11 mouse cellular contexts compared by ENCODE assay signal in the genomic region with DNA sequence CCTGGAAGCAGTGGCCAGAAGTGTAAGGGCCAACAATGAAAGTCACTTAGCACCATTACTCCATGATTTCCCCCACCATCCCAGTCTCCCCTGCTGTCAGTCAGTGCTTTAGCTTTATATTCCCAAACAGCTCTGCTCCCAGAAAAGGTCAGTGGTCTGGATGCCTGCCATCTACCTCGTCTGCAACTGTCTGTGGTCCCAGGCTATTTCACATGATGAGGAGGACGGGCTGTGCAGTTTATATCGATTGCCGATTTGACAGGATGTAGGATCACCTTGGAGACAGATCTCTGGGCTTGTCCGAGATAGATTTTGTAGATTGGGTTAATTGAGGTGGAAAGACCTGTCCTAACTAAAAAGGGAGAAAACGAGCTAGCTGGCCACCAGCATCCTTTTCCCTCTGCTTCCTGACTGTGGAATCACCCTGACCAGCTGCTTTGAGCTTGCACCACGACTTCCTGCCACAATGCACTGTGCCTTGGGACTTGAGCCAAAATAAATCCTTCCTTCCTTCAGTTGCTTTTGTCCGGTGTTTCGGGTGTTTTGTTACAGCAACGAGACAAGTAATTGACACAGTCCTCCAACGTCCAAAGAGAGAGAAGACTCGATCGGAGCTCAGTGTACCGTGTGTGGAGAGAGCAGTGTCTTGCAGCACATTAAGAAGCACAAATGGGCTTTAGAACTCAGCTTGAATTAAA. TPM values are rescaled to one million over a fixed set of nuclear protein-coding genes. Genes with fewer than 3 reads are reported as not detected.
DNase-seq lines count a peak whose midpoint lies in the region; ATAC-seq lines count a peak whose summit lies in the region.
"Had no signal": no experiment of that assay in that cellular context is flagged by ENCODE, and none has a peak within 500 bp of the region (broad histone marks: within the 10 kb centered on the region; RNA-seq: fewer than 3 reads in every experiment).

No protein-coding gene starts in this region.

- H3K4me3 ChIP-seq in heart, embryonic 11.5 days (ENCODE audit: low read depth, low read length): no peak overlapping the region
- H3K4me3 ChIP-seq in intestine, embryonic 16.5 days (ENCODE audit: low read length): no peak overlapping the region
- H3K4me3 ChIP-seq: erythroblast, embryonic 14.5 days; hindbrain, embryonic 13.5 days had no signal

- H3K27me3 ChIP-seq in heart, embryonic 11.5 days (ENCODE audit: control insufficient read depth, insufficient read depth, low read length): no peaks in the 10 kb centered on the region
- H3K27me3 ChIP-seq in intestine, embryonic 16.5 days (replicated peaks; ENCODE audit: control insufficient read depth, insufficient read depth, low read length): no peaks in the 10 kb centered on the region

- peak overlapping the region; percentile 36; the same call in 1 of the 2 replicates for H3K27ac ChIP-seq in heart, embryonic 11.5 days (ENCODE audit: low read depth, low read length)
- peak overlapping the region; percentile 78 for H3K27ac ChIP-seq in intestine, embryonic 16.5 days (ENCODE audit: low read length)
- H3K27ac ChIP-seq: hindbrain, embryonic 13.5 days had no signal

- 54% methylated on average over 14 of the region's 14 CpGs for WGBS in heart, embryonic 11.5 days (ENCODE audit: insufficient replicate concordance)
- WGBS in intestine, embryonic 16.5 days: 56% methylated on average over 14 of the region's 14 CpGs

- ATAC-seq in heart, embryonic 11.5 days (replicated peaks; ENCODE audit: insufficient number of reproducible peaks, low FRiP score, low TSS enrichment): no peak
- ATAC-seq in intestine, embryonic 16.5 days: no peak

- peaks cover 13% of the 10 kb centered on the region for H3K4me1 ChIP-seq in heart, embryonic 11.5 days (ENCODE audit: control insufficient read depth, insufficient read depth, low read length)
- H3K4me1 ChIP-seq in intestine, embryonic 16.5 days (ENCODE audit: control insufficient read depth, insufficient read depth, low read length): peaks cover 45% of the 10 kb centered on the region

- no peaks in the 10 kb centered on the region for H3K36me3 ChIP-seq in heart, embryonic 11.5 days (ENCODE audit: control insufficient read depth, insufficient read depth, low read length)
- peaks cover 3% of the 10 kb centered on the region for H3K36me3 ChIP-seq in intestine, embryonic 16.5 days (ENCODE audit: control insufficient read depth, insufficient read depth, low read length)

- H3K9me3 ChIP-seq in heart, embryonic 11.5 days (replicated peaks; ENCODE audit: control insufficient read depth, low read length): no peaks in the 10 kb centered on the region
- no peaks in the 10 kb centered on the region for H3K9me3 ChIP-seq in intestine, embryonic 16.5 days (ENCODE audit: control insufficient read depth, low read length)
- H3K9me3 ChIP-seq: hindbrain, embryonic 13.5 days had no signal

- no peak overlapping the region for H3K4me2 ChIP-seq in heart, embryonic 11.5 days
- H3K4me2 ChIP-seq in intestine, embryonic 16.5 days (ENCODE audit: low read depth, low read length): no peak overlapping the region
- H3K4me2 ChIP-seq: hindbrain, embryonic 13.5 days had no signal

- H3K9ac ChIP-seq in heart, embryonic 11.5 days (ENCODE audit: low read depth, low read length): no peak overlapping the region
- H3K9ac ChIP-seq in intestine, embryonic 16.5 days (ENCODE audit: low read depth, low read length): 0 out of 2 replicates have a peak overlapping the region, but pooled peaks have one; percentile 2
- H3K9ac ChIP-seq: hindbrain, embryonic 13.5 days had no signal

- DNase-seq in heart, adult 8-10 months (ENCODE audit: low spot score): no peak
- DNase-seq in thymus, postnatal 25 days: peak; percentile 21
- no peak for DNase-seq in thymus, postnatal 0 days (ENCODE audit: low spot score)
- no peak for DNase-seq in cerebellum, adult 11 months
- no peak for DNase-seq in layer of hippocampus, adult 18-20 months (ENCODE audit: low spot score in 2 of 2)
- DNase-seq in spleen, postnatal 14 days (ENCODE audit: low spot score in 2 of 2): no peak
- DNase-seq: spleen, adult 18-20 months had no signal

RNA-seq across cellular contexts. Expression of gene Egln3, which starts 16.6 kb away (rescaled TPM):
- polyA plus RNA-seq in heart, embryonic 11.5 days (2014; fragmentation: Nextera tagmentation; extraction: Ambion mirVana): 6.8 and 7.9 TPM in 2 replicates
- total RNA-seq in heart, adult 8-10 months (2022): 100 to 1,000 TPM in 2 of 4 experiments, 10 to 100 TPM in 2; 67.8 to 139 (median 92.1) TPM
- polyA plus RNA-seq in thymus, postnatal 0 days (2015; fragmentation: Nextera tagmentation; extraction: Ambion mirVana): 17.8 and 18.4 TPM in 2 replicates
- 69.4 and 73.6 TPM in 2 replicates for polyA plus RNA-seq in intestine, embryonic 16.5 days (2015; fragmentation: Nextera tagmentation; extraction: Ambion mirVana)
- 1 to 10 TPM; 5.5 TPM for total RNA-seq in layer of hippocampus, adult 18-20 months (2021)
- polyA plus RNA-seq: erythroblast, embryonic 14.5 days had no signal
